Mouse (Mus musculus): ENCODE results near the gene Hdac1. TPM values are rescaled to one million over a fixed set of nuclear protein-coding genes. Genes with fewer than 3 reads are reported as not detected.
"Not testable (repeated sequence)": the region's sequence is repeated elsewhere in the genome, so short reads cannot be mapped to it uniquely, and the experiment has no call there.

Hdac1 gene
- polyA plus RNA-seq, 1 experiment, result 79.7 TPM

DNA sequence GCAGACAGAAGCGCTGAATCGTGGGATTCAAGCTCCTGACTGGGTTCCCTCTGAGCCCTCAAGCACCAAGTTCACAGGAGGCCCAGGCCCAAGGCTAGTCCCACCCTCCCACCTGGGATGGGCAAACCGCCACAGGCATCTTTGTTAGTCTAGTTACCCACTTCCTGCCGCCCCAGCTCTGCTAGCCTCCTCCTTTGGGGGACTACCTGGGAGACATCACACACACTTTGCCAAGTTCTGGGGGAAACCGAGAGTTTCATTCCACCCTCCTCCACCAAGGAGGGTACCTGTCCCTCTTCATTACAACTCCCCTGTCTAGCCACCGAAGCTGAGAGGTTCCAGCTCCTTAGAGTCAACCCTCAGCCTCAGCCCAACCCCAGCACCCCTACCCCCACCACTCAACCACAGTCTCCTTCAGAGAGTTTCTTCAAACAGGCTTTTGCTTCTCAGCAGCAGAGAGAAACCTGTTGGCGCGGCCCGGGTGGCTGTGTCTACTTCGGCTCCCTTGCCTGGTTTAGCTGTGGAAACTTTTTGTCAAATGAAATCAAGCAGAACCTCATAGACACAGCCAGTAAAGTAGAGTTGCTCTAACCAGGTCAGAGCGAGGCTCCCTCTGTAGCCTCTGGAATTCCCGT is 15.9 kb upstream of the Hdac1 start:
- no peak for DNase-seq (ENCODE audit: low read depth)

DNA sequence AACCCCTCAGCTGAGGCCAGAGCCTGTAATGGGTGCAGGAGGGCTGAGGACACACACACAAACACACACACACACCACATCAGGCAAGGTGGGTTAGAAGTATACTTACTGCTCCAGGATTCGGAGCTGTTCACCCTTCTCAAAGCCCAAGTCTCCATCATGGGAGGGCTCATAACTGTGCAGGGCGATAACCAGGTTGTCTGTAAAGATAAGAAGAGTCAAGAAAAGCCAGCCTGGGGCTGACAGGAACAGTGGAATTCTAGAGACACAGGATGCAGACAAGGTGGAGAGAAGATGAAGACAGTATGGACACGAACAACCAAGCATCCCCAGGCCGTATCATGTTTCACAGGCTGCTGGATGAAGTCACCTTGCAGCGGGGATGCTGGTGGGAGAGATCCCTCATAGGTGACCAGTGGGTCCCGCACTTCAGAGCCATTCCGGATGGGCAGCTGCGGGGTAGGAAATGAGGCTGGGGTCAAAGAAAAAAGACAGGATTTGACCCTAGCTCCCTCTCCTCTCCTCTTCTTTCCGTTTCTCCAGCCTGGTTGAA is 14.8 kb upstream of the Hdac1 start:
- DNase-seq (ENCODE audit: low read depth), result no peak

DNA sequence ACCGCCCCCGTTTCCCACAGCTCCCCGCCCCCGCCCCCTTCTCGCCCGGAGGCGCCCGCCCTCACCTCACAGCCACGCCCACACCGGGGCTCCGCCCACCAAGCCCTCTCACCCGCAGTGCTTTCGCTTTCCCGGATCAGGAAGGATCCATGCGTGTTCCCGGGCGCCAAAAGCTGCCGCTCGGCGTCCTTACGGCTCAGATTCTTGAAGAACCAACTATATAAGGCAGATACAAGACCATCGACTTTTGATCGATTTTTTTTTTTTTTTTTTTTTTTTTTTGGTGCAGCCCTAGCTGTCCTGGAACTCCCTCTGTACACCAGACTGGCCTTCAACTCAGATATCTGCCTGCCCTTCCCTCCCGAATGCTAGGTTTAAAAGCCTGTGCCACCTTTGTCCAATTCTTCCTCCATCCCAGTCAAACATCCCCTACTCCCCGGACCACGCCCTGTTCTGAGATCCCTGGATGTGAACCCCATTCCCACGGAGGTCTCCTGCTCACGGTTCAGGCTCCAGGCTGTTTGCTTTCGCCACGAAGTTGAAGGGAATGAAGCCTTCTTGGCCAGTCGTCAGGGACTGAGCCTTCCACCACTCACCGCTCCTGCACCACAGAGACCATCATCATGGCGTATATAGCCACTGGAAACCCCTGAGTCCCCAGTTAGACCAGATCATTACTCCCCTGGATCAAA is 14.2 kb upstream of the Hdac1 start:
- no peak for DNase-seq (ENCODE audit: low read depth)

DNA sequence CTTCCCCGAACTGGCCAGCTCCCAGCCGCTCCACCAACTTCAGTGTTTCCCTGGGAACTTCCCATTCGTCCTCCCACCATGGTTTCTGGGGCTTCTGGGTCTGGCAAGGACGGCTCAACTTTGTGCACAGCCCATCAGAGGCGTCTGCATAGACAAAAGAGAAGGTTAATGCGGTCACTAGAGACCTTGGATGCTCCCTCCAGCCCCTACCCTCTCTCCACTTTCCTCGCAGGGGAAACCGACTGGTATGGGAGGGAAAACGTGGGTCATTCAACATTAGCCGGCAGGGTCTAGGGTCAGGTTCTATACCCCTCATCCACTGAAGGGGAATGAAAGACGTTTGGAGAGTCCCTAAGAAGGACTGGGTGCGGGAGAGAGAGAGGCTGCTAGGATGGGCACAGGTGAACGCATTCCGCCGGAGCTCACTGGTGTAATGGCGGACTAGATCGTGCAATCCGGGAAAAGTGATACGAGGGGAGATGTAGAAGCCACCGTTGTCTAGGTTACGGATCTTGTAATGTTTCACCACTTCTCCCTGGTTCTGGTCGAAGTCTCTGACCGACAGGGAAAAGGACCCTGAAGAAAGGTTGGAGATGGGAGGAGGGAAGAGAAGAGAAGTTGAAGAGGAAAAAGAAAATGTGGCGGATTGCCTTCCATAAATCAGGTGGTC is 13.5 kb upstream of the Hdac1 start:
- DNase-seq (ENCODE audit: low read depth), result no peak

DNA sequence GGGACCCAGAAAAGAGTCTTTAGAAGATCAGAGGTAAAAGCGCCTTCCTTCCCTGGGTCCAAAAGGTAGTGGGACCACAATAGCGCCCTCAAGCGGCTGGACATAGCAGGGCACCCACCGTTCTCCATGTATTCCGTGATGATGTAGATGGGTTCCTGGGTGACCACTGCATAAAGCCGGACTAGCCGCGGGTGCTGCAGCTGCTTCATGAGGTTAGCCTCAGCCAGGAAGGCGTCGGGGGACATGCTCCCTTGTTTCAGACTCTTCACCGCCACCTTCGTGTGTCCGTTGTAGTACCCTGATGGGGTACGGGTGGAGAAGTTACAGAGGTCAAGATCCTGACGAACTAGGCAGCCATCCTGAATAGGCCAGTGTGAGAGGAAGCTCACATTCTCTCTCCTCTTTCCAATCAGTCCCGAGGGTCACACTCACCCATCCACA is 12.9 kb upstream of the Hdac1 start:
- DNase-seq (ENCODE audit: low read depth), result no peak

DNA sequence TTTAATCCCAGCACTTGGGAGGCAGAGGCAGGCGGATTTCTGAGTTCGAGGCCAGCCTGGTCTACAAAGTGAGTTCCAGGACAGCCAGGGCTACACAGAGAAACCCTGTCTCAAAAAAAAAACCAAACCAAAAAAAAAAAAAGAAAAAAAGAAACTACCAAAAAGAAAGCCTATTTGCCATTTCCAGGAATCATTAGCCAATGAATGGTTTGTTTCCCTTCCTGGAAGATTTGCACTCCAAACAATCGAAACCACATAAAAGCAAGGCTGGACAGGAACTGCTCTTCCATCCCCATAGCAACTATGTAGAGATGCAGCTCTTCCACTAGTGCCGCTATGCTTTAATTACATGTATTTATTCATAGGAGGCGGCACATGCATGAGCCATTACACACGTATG is 12.0 kb upstream of the Hdac1 start:
- not testable (repeated sequence) for DNase-seq (ENCODE audit: low read depth)

DNA sequence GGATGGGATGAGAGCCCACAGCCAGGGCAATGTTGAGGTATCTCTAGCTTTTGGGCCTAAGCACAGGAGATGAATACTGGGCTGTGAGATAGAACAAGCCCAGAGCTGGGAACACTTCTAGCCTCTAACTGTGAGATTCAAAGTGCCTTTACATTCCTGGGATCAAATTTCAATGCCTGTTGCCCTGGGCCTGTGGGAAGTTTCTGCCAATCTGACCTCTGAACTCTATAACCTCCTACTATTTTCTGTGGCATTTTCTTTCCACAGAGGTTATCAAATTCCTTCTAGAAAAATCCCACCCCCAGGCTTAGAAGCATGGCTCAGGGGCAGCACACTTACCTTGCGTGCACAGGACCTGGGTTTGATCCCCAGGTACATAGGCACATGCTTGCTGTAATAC is 7.8 kb upstream of the Hdac1 start:
- DNase-seq (ENCODE audit: low read depth), result no peak

DNA sequence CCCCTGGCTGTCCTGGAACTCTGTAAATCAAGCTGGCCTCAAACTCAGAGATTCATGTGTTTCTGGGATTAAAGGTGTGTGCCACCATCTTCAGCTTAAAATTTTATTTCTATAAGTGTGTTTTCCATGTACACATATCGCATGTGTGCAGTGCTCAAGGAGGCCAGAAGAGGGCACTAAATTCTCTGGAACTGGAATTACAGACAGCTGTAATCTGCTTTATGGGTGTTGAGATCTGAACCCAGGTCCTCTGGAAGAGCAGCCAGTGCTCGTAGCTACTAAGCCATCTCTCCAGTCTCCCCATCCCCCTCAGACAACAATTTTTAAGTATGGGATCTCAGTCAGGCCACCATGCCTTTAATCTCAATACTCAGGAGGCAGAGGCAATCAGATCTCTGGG is 6.8 kb upstream of the Hdac1 start:
- no peak for DNase-seq (ENCODE audit: low read depth)

DNA sequence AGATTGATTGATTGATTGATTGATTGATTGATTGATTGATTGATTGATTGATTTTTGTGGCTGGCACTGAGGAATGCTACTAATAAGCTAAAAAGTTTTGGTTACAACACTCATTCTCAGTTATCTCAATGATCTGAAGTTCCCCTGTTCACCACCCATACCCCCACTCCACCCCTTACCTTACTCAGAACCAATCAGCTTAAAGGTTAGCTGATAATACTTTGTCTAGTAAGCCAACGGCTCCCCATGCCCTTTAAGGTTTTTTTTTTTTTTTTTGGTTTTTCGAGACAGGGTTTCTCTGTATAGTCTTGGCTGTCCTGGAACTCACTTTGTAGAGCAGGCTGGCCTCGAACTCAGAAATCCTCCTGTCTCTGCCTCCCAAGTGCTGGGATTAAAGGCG is 5.1 kb upstream of the Hdac1 start:
- not testable (repeated sequence) for DNase-seq (ENCODE audit: low read depth)

DNA sequence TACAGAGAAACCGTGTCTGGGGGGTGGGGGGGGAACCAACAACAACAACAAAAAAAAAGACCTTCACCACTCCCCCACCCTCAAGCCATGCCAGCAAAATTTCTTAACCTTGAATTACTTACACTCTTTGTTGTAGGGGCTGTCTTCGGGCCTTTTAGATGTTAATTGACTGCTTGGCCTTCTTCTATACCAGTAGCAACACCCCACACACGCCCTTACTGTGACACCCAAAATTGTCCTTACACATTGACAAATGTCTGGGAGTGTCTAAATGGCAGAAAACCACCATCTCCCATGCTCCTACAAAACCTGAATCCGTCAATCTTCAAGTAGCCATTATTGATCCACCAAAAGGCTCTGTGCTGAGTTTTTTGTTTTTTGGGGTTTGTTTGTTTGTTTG is 1.6 kb upstream of the Hdac1 start:
- DNase-seq (ENCODE audit: low read depth), result no peak

DNA sequence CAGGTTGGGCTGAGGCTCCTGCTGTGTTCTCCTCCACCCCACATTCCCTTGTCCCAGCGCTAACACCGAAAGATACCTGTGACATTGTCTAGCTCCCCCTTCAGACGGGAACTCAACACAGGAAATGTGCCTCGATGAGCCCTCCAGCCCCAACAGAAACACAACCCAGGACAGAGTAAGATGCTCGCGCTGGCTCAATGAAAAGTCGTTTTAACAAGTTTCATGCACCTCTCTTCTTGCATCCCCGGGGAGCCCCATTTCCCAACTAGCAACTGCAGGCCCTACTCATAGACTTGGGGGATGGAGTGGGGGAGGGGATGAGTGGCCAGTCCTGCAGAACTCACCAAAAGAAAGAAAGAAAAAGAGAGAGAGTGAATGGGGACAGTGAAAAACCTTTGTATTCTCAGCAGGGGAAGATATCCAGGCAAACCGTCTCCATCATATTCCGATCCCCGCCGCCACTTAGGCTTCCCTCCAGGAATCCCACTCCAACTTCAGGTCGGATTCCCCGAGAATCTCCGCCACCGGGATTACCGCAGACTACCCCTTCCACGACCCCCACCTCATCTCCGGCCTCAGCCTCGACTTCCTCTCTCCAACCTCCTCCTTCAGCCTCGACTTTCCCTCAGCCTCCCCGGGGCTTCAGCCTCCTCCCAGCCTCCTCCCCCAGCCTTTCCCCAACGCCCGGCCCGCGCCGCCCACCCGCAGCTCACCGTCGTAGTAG is 483 bp downstream of the Hdac1 start:
- no peak for DNase-seq (ENCODE audit: low read depth)

DNA sequence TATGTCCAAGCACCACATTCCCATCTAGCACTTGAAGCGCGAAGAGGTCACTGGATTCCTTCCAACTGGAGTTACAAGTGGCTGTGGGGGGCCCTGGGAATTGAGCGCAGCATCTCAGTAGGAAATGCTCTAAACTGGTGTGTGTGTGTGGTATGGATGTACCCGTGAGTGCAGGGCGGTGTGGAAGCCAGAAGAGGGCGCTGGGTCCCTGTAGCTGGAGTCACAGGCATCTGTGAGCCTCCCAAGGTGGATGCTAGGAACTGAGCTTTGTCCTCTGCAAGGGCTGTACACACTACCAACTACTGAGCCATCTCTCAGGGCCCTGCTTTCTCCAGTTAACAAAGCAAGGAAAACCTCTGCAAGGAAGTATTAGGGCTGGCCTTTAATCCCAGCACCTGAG is 2.5 kb downstream of the Hdac1 start:
- no peak for DNase-seq (ENCODE audit: low read depth)

DNA sequence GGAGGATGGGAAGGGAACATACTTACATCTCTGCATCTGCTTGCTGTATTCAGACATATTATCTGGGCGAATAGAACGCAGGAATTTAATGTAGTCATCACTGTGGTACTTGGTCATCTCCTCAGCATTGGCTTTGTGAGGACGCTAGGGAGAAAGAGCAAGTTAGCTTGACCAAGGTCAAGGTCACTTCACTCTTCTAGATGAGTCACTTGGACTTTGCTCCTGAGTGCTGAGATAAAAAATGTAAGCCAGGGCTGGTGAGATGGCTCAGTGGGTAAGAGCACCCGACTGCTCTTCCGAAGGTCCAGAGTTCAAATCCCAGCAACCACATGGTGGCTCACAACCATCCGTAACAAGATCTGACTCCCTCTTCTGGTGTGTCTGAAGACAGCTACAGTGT is 13.6 kb downstream of the Hdac1 start:
- DNase-seq (ENCODE audit: low read depth), result not testable (repeated sequence)

DNA sequence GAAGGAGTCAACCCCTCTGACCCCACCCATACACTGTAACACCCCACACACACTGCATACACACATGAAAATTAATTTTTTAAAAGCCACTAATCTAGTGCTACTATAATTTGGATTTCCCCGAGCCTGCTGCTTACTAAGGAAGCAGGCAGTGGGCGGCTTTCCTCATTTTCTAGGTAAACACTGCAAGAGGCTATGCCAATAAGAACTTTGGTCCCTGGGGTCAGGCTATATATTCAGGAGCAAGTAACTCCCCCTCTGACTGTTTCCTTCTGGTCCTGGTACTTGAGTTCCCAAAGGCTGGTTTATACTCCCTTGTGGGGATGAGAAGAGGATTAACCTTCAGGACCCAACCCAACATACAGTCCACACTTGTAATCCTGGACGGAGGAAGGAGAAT is 16.6 kb downstream of the Hdac1 start:
- DNase-seq (ENCODE audit: low read depth), result no peak

DNA sequence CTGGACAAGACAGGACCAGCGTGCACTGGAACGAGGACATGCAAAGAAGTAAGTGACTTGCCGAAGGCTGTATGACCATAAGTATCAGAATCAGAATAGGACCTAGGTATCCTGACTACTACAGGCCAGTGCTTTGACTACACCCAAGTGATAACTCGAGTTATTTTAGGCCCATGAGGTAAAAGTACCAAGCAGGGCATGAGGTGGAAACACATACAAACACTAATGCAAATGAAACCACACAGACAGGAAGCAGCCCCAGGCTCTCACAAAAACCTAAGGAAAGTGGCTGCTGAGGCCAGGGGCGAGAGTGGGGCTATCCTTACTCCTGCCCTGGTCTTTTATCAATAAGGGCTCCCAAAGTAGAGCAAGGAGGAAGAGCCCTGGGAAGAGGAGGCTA is 17.2 kb downstream of the Hdac1 start:
- DNase-seq (ENCODE audit: low read depth), result no peak

DNA sequence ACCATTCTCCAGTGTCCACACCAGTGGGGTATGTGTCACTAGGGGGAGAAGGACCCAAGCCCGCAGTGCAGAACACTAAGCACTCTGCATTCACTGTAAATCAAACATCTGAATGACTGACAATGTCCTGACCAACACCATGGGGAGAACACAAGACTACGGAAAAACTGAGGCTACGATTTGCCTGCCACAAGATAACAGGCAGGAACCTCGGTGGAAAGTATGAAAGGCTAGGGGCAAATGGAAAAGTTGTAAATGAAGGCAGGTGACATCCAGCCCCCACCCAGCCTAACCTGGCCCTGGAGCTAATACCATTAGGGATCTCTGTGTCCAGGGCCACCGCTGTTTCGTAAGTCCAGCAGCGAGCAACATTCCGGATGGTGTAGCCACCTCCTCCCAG is 24.0 kb downstream of the Hdac1 start:
- no peak for DNase-seq (ENCODE audit: low read depth)

DNA sequence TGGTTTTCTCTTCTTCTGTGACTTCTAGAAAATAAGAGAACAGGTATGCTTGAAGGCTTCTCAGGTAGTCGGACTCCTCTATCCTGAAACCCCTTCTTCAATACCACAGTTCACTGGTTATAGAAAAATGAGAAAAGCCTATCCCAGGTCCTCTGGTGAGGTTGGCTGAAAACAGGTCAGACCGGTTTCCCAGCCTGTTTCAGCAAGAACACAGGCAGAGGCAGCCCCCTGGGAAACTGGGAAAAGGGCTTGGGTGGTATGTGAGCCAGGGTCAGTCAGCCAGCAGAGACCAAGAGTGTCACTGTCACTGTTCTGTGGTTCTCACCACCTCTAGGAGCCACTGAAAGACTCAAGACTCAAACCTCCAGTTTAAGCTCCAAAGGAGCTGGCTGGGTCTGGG is 25.6 kb downstream of the Hdac1 start:
- DNase-seq (ENCODE audit: low read depth), result no peak

DNA sequence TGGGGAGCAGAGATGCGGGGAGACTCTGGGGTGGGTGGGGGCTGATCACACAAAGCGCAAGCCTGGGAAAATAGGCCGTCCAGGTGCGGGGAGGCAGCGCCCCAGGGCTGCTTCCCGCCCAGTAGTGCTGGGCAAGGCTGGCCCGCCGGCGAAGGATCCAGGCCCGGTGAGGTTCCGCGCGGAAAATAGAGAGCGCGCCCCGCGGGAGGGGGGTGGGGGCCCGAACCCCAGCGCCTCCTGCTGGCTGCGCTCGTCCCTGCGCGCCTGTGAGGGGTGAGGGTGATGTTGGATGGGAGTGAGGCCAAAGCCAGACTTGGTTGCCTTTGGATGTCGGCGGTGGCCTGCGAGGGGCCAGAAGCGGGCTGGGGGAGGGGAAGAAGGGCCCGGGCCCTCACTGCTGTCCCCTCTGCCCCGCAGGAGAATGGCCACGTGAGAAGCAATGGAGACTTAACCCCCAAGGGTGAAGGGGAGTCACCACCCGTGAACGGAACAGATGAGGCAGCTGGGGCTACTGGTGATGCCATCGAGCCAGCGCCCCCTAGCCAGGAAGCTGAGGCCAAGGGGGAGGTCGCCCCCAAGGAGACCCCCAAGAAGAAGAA is 28.1 kb downstream of the Hdac1 start:
- DNase-seq (ENCODE audit: low read depth), result no peak

DNA sequence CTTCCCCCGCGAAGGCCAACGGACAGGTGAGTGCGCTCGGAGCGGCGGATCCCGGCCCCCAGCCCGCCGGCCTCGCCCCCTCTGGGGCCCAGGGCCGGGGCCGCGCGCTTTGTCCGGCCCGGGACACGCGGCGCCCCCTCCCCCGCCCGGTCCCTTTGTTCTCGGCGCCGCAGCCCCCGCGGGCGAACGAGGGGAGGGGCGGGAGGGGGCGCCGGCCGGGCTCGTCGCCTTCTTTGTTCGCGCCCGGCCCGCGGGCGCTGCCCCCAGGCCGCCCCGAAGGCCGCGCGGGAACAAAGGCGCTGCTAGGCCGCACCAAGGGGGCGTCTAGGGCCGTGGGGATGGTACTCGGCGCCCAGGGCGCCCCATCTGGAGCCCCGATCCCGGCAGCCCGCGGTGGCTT is 28.6 kb downstream of the Hdac1 start:
- no peak for DNase-seq (ENCODE audit: low read depth)

DNA sequence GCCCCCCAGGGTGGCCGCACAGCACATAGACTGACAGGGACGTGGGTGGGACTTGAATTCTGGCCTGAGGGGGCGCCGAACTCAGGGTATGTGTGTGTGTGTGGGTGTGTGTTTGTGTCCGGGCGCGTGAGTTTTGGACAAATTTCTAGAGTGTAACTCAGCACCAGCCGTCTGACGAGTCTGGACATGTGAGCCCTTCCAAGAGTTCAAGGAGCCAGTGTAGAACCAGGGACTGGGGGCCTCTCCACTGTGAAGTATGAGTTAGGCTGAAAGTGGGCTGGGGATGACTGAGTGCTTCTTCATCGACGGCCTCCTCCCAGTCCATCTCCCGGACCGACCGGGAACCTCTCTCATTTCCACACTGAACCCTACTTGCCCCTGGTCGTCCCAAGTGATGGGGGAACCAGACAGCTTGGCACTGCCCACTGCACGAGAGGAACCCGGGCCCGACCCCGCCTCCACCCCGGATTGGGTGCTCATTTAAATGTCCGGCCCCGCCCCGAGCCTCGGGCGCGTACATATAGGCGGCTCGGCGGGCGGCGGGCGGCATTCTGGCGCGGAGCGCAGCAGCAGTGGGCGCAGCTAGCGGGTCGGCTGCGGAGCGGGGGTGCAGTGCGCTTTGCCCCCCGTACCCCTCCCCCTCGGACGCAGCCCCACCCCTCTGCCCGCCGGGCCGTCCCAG is 29.3 kb downstream of the Hdac1 start, which contains the start of gene Marcksl1:
TSS of gene Marcksl1 (plus strand) at position 496 of the 682 bp plus-strand sequence.
- DNase-seq (ENCODE audit: low read depth), result no peak

DNA sequence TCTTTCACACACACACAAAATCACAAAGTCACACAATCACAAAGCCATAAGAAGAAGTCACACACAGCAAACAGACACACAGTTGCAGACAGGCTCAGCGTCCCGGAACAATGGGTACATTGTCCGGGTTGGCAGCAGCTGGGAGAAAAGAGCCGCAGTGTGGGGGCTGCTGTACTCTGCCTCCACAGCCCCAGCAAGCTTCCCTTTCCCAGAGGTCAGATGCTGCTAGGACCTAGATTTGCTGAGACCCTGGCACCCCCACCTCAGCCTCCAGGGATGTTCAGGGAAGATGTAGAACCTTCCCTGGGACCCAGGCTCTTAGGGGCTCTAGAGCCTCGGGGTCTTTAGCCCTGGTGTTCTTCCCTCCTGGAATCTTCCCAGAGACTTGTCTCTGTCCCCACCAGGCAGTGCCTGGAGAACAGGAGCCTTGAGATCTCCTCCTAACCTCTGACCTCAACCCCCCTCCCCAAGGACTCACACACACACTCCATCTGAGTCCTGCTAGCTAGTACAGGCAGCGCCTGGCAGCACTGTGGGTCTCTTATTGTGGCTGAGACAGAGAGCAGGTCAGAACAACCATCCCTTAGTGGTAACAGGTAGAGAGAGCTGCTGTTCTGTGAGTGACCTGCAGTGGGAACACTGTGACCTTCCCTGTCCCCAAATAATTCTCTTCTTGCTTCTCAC is 31.0 kb downstream of the Hdac1 start:
- DNase-seq (ENCODE audit: low read depth), result no peak
